Mouse (Mus musculus): ENCODE data around the gene Fkbp5. TPM values are rescaled to one million over a fixed set of nuclear protein-coding genes. Genes with fewer than 3 reads are reported as not detected.

The Fkbp5 gene
- polyA plus RNA-seq, 1 experiment from 2014 or later = 27.2 TPM

GRCm38 (mm10) chr17:28475593-28476325 lies 41.6 kb downstream of the Fkbp5 start:
- no peak overlapping the region for H3K9ac ChIP-seq (replicated peaks)
- no peaks in the 10 kb centered on the region for H3K9me3 ChIP-seq (replicated peaks)
- no peak for ATAC-seq (ENCODE audit: low FRiP score)
- H3K4me2 ChIP-seq = no peak overlapping the region
- WGBS = 64% methylated on average over 3 of the region's 3 CpGs
- no peak overlapping the region for H3K4me3 ChIP-seq (replicated peaks)
- H3K36me3 ChIP-seq = no peaks in the 10 kb centered on the region
- no peaks in the 10 kb centered on the region for H3K4me1 ChIP-seq
- no peaks in the 10 kb centered on the region for H3K27me3 ChIP-seq (replicated peaks)
- H3K27ac ChIP-seq (replicated peaks) = no peak overlapping the region

GRCm38 (mm10) chr17:28472696-28473095 lies 44.6 kb downstream of the Fkbp5 start:
- H3K4me2 ChIP-seq = no peak overlapping the region
- H3K9me3 ChIP-seq (replicated peaks) = no peaks in the 10 kb centered on the region
- H3K9ac ChIP-seq (replicated peaks) = no peak overlapping the region
- no peak overlapping the region for H3K4me3 ChIP-seq (replicated peaks)
- no peak overlapping the region for H3K27ac ChIP-seq (replicated peaks)
- 55% methylated on average over 5 of the region's 5 CpGs for WGBS
- peaks cover 5% of the 10 kb centered on the region; the same call in 1 of the 2 replicates for H3K4me1 ChIP-seq
- H3K27me3 ChIP-seq (replicated peaks) = no peaks in the 10 kb centered on the region
- ATAC-seq (ENCODE audit: low FRiP score) = no peak
- H3K36me3 ChIP-seq = no peaks in the 10 kb centered on the region

GRCm38 (mm10) chr17:28470876-28471275 lies 46.5 kb downstream of the Fkbp5 start:
- H3K9me3 ChIP-seq (replicated peaks) = no peaks in the 10 kb centered on the region
- WGBS = 81% methylated on average over 6 of the region's 6 CpGs
- no peak overlapping the region for H3K4me3 ChIP-seq (replicated peaks)
- H3K27ac ChIP-seq (replicated peaks) = no peak overlapping the region
- H3K4me2 ChIP-seq = no peak overlapping the region
- no peaks in the 10 kb centered on the region for H3K27me3 ChIP-seq (replicated peaks)
- ATAC-seq (ENCODE audit: low FRiP score) = no peak
- no peak overlapping the region for H3K9ac ChIP-seq (replicated peaks)
- H3K4me1 ChIP-seq = peaks cover 7% of the 10 kb centered on the region; the same call in 1 of the 2 replicates
- no peaks in the 10 kb centered on the region for H3K36me3 ChIP-seq

GRCm38 (mm10) chr17:28467749-28468148 lies 49.6 kb downstream of the Fkbp5 start:
- Histone ChIP-seq H3K4me2 (0 out of 2 replicates have a peak overlapping the region, but pooled peaks have one; percentile 13), H3K4me1 (peaks cover 7% of the 10 kb centered on the region; the same call in 1 of the 2 replicates), H3K9me3 (replicated peaks) (no peaks in the 10 kb centered on the region), H3K9ac (replicated peaks) (no peak overlapping the region), H3K4me3 (replicated peaks) (no peak overlapping the region), H3K27ac (replicated peaks) (no peak overlapping the region), H3K27me3 (replicated peaks) (no peaks in the 10 kb centered on the region), H3K36me3 (no peaks in the 10 kb centered on the region)
- no peak for ATAC-seq (ENCODE audit: low FRiP score)
- 58% methylated on average over 11 of the region's 11 CpGs for WGBS

- Histone ChIP-seq H3K9ac (replicated peaks) (no peak overlapping the region), H3K27ac (replicated peaks) (no peak overlapping the region), H3K36me3 (no peaks in the 10 kb centered on the region), H3K4me1 (peaks cover 7% of the 10 kb centered on the region; the same call in 1 of the 2 replicates), H3K27me3 (replicated peaks) (no peaks in the 10 kb centered on the region), H3K4me3 (replicated peaks) (no peak overlapping the region), H3K9me3 (replicated peaks) (no peaks in the 10 kb centered on the region), H3K4me2 (no peak overlapping the region)
- ATAC-seq (ENCODE audit: low FRiP score) = no peak
- WGBS = 87% methylated on average over 4 of the region's 4 CpGs
Observed at GRCm38 (mm10) chr17:28465968-28466367, 51.4 kb downstream of the Fkbp5 start.

- WGBS = 77% methylated on average over 7 of the region's 7 CpGs
- Histone ChIP-seq H3K27ac (replicated peaks) (no peak overlapping the region), H3K27me3 (replicated peaks) (no peaks in the 10 kb centered on the region), H3K9me3 (replicated peaks) (no peaks in the 10 kb centered on the region), H3K4me1 (peaks cover 3% of the 10 kb centered on the region; the same call in 1 of the 2 replicates), H3K4me3 (replicated peaks) (no peak overlapping the region), H3K36me3 (no peaks in the 10 kb centered on the region), H3K9ac (replicated peaks) (no peak overlapping the region), H3K4me2 (no peak overlapping the region)
- no peak for ATAC-seq (ENCODE audit: low FRiP score)
Observed at GRCm38 (mm10) chr17:28463701-28464443, 53.5 kb downstream of the Fkbp5 start.

GRCm38 (mm10) chr17:28460388-28460787 lies 56.9 kb downstream of the Fkbp5 start:
- WGBS = 87% methylated on average over 1 of the region's 1 CpGs
- Histone ChIP-seq H3K27ac (replicated peaks) (no peak overlapping the region), H3K9ac (replicated peaks) (no peak overlapping the region), H3K4me1 (no peaks in the 10 kb centered on the region), H3K4me2 (no peak overlapping the region), H3K9me3 (replicated peaks) (no peaks in the 10 kb centered on the region), H3K4me3 (replicated peaks) (no peak overlapping the region), H3K36me3 (no peaks in the 10 kb centered on the region), H3K27me3 (replicated peaks) (no peaks in the 10 kb centered on the region)
- no peak for ATAC-seq (ENCODE audit: low FRiP score)

- no peaks in the 10 kb centered on the region for H3K36me3 ChIP-seq
- no peak for ATAC-seq (ENCODE audit: low FRiP score)
- H3K4me3 ChIP-seq (replicated peaks) = no peak overlapping the region
- 0 out of 2 replicates have a peak, but pooled peaks cover 4% of the 10 kb centered on the region for H3K4me1 ChIP-seq
- no peaks in the 10 kb centered on the region for H3K27me3 ChIP-seq (replicated peaks)
- no peaks in the 10 kb centered on the region for H3K9me3 ChIP-seq (replicated peaks)
- WGBS = 63% methylated on average over 4 of the region's 4 CpGs
- H3K9ac ChIP-seq (replicated peaks) = no peak overlapping the region
- no peak overlapping the region for H3K4me2 ChIP-seq
- H3K27ac ChIP-seq (replicated peaks) = no peak overlapping the region
Observed at GRCm38 (mm10) chr17:28455098-28455497, 62.2 kb downstream of the Fkbp5 start.

- no peaks in the 10 kb centered on the region for H3K36me3 ChIP-seq
- ATAC-seq (ENCODE audit: low FRiP score) = no peak
- no peak overlapping the region for H3K4me3 ChIP-seq (replicated peaks)
- H3K4me1 ChIP-seq = 0 out of 2 replicates have a peak, but pooled peaks cover 4% of the 10 kb centered on the region
- H3K9me3 ChIP-seq (replicated peaks) = no peaks in the 10 kb centered on the region
- no peak overlapping the region for H3K4me2 ChIP-seq
- WGBS = 72% methylated on average over 6 of the region's 6 CpGs
- H3K27me3 ChIP-seq (replicated peaks) = no peaks in the 10 kb centered on the region
- no peak overlapping the region for H3K9ac ChIP-seq (replicated peaks)
- H3K27ac ChIP-seq (replicated peaks) = peak overlapping the region; percentile 48; the same call in 1 of the 2 replicates
Observed at GRCm38 (mm10) chr17:28452889-28453288, 64.4 kb downstream of the Fkbp5 start.

- 91% methylated on average over 3 of the region's 3 CpGs for WGBS
- no peak overlapping the region for H3K27ac ChIP-seq (replicated peaks)
- no peak overlapping the region for H3K9ac ChIP-seq (replicated peaks)
- H3K4me2 ChIP-seq = no peak overlapping the region
- H3K36me3 ChIP-seq = no peaks in the 10 kb centered on the region
- H3K4me3 ChIP-seq (replicated peaks) = no peak overlapping the region
- no peaks in the 10 kb centered on the region for H3K9me3 ChIP-seq (replicated peaks)
- no peaks in the 10 kb centered on the region for H3K27me3 ChIP-seq (replicated peaks)
- 0 out of 2 replicates have a peak, but pooled peaks cover 4% of the 10 kb centered on the region for H3K4me1 ChIP-seq
- no peak for ATAC-seq (ENCODE audit: low FRiP score)
Observed at GRCm38 (mm10) chr17:28451914-28452313, 65.4 kb downstream of the Fkbp5 start.

GRCm38 (mm10) chr17:28451487-28451886 lies 65.8 kb downstream of the Fkbp5 start:
- 0 out of 2 replicates have a peak, but pooled peaks cover 4% of the 10 kb centered on the region for H3K4me1 ChIP-seq
- H3K4me3 ChIP-seq (replicated peaks) = no peak overlapping the region
- ATAC-seq (ENCODE audit: low FRiP score) = no peak
- no peaks in the 10 kb centered on the region for H3K27me3 ChIP-seq (replicated peaks)
- H3K9me3 ChIP-seq (replicated peaks) = no peaks in the 10 kb centered on the region
- no peak overlapping the region for H3K9ac ChIP-seq (replicated peaks)
- WGBS = 91% methylated on average over 5 of the region's 5 CpGs
- H3K4me2 ChIP-seq = no peak overlapping the region
- no peak overlapping the region for H3K27ac ChIP-seq (replicated peaks)
- no peaks in the 10 kb centered on the region for H3K36me3 ChIP-seq

GRCm38 (mm10) chr17:28448225-28448624 lies 69.1 kb downstream of the Fkbp5 start:
- Histone ChIP-seq H3K9me3 (replicated peaks) (no peaks in the 10 kb centered on the region), H3K4me1 (0 out of 2 replicates have a peak, but pooled peaks cover 4% of the 10 kb centered on the region), H3K4me2 (no peak overlapping the region), H3K4me3 (replicated peaks) (no peak overlapping the region), H3K36me3 (no peaks in the 10 kb centered on the region), H3K9ac (replicated peaks) (no peak overlapping the region), H3K27ac (replicated peaks) (no peak overlapping the region), H3K27me3 (replicated peaks) (no peaks in the 10 kb centered on the region)
- no peak for ATAC-seq (ENCODE audit: low FRiP score)
- WGBS = 76% methylated on average over 6 of the region's 6 CpGs

All from neural tube, embryonic 15.5 days (tissue).